Mouse (Mus musculus): ENCODE data around the gene Ifi27l2b. TPM values are rescaled to one million over a fixed set of nuclear protein-coding genes. Genes with fewer than 3 reads are reported as not detected.

The Ifi27l2b gene
- polyA plus RNA-seq, 1 experiment from 2014 or later, result not detected

- no peak for ATAC-seq (replicated peaks)
Observed at GRCm38 (mm10) chr12:103426710-103427109, 30.3 kb downstream of the Ifi27l2b start.

GRCm38 (mm10) chr12:103425729-103426470, 31.1 kb downstream of the Ifi27l2b start, which contains the start of gene Ddx24:
Ddx24 (minus strand) TSS chr12:103425830.
- WGBS, result 1% methylated on average over 33 of the region's 33 CpGs
- Histone ChIP-seq H3K4me2 (peak within 1 kb of the TSS; percentile 87), H3K27ac (peak within 1 kb of the TSS; percentile 72), H3K27me3 (replicated peaks) (no peaks in the 10 kb centered on the region), H3K4me3 (peak within 1 kb of the TSS; percentile 72), H3K9ac (peak within 1 kb of the TSS; percentile 87), H3K36me3 (replicated peaks) (no peaks in the 10 kb centered on the region), H3K9me3 (no peaks in the 10 kb centered on the region), H3K4me1 (peaks cover 37% of the 10 kb centered on the region)
- peak; percentile 100 for ATAC-seq (replicated peaks)

More at GRCm38 (mm10) chr12:103426710-103427109, 30.3 kb downstream of the Ifi27l2b start:
- Histone ChIP-seq H3K9ac (no peak overlapping the region), H3K27me3 (replicated peaks) (no peaks in the 10 kb centered on the region), H3K4me2 (no peak overlapping the region), H3K9me3 (no peaks in the 10 kb centered on the region), H3K36me3 (replicated peaks) (no peaks in the 10 kb centered on the region), H3K4me1 (peaks cover 30% of the 10 kb centered on the region), H3K27ac (no peak overlapping the region), H3K4me3 (no peak overlapping the region)
- WGBS, result 93% methylated on average over 7 of the region's 7 CpGs

- H3K27me3 ChIP-seq (replicated peaks), result no peaks in the 10 kb centered on the region
- peak overlapping the region; percentile 72 for H3K4me3 ChIP-seq
- H3K9me3 ChIP-seq, result no peaks in the 10 kb centered on the region
- peaks cover 40% of the 10 kb centered on the region for H3K4me1 ChIP-seq
- peak overlapping the region; percentile 72 for H3K27ac ChIP-seq
- H3K36me3 ChIP-seq (replicated peaks), result no peaks in the 10 kb centered on the region
- peak overlapping the region; percentile 87 for H3K4me2 ChIP-seq
- peak; percentile 61; the same call in 1 of the 2 replicates for ATAC-seq (replicated peaks)
- H3K9ac ChIP-seq, result peak overlapping the region; percentile 87
- 10% methylated on average over 33 of the region's 33 CpGs for WGBS
Observed at GRCm38 (mm10) chr12:103425016-103425728, 31.9 kb downstream of the Ifi27l2b start.

- H3K4me3 ChIP-seq, result no peak overlapping the region
- no peak overlapping the region for H3K27ac ChIP-seq
- no peaks in the 10 kb centered on the region for H3K9me3 ChIP-seq
- H3K4me1 ChIP-seq, result no peaks in the 10 kb centered on the region
- ATAC-seq (replicated peaks), result no peak
- no peaks in the 10 kb centered on the region for H3K27me3 ChIP-seq (replicated peaks)
- no peak overlapping the region for H3K9ac ChIP-seq
- H3K4me2 ChIP-seq, result no peak overlapping the region
- peaks cover 56% of the 10 kb centered on the region for H3K36me3 ChIP-seq (replicated peaks)
- WGBS, result 92% methylated on average over 10 of the region's 10 CpGs
Observed at GRCm38 (mm10) chr12:103408144-103408543, 48.9 kb downstream of the Ifi27l2b start.

- Histone ChIP-seq H3K9ac (no peak within 1 kb of the TSS), H3K4me2 (no peak within 1 kb of the TSS), H3K27ac (no peak within 1 kb of the TSS), H3K4me1 (no peaks in the 10 kb centered on the region), H3K27me3 (replicated peaks) (no peaks in the 10 kb centered on the region), H3K4me3 (no peak within 1 kb of the TSS), H3K9me3 (no peaks in the 10 kb centered on the region), H3K36me3 (replicated peaks) (peaks cover 55% of the 10 kb centered on the region)
- no peak for ATAC-seq (replicated peaks)
- 95% methylated on average over 4 of the region's 4 CpGs for WGBS
Observed at GRCm38 (mm10) chr12:103407720-103408119, 49.3 kb downstream of the Ifi27l2b start, which contains the start of gene 9330161L09Rik. 9330161L09Rik (minus strand) TSS chr12:103407820.

- H3K4me3 ChIP-seq, result no peak overlapping the region
- no peak for ATAC-seq (replicated peaks)
- H3K9ac ChIP-seq, result no peak overlapping the region
- no peaks in the 10 kb centered on the region for H3K9me3 ChIP-seq
- H3K27ac ChIP-seq, result no peak overlapping the region
- no peaks in the 10 kb centered on the region for H3K27me3 ChIP-seq (replicated peaks)
- H3K36me3 ChIP-seq (replicated peaks), result peaks cover 28% of the 10 kb centered on the region
- H3K4me1 ChIP-seq, result no peaks in the 10 kb centered on the region
- H3K4me2 ChIP-seq, result no peak overlapping the region
- 89% methylated on average over 18 of the region's 18 CpGs for WGBS
Observed at GRCm38 (mm10) chr12:103404131-103404530, 52.9 kb downstream of the Ifi27l2b start.

Other genes starting within 250 kb of the Ifi27l2b start
- 1.2 and 1.5 TPM in 2 replicates for gene Prima1, start 215.1 kb downstream of the Ifi27l2b start, polyA plus RNA-seq (2015; fragmentation: Nextera tagmentation; extraction: Ambion mirVana)
- gene Fam181a, start 146.2 kb downstream of the Ifi27l2b start, polyA plus RNA-seq (2015; fragmentation: Nextera tagmentation; extraction: Ambion mirVana), result 7.7 and 11.2 TPM in 2 replicates
- gene Asb2, start 101.2 kb downstream of the Ifi27l2b start, polyA plus RNA-seq (2015; fragmentation: Nextera tagmentation; extraction: Ambion mirVana), result 0.81 and 1.1 TPM in 2 replicates
- gene Otub2, start 68.5 kb downstream of the Ifi27l2b start, polyA plus RNA-seq (2015; fragmentation: Nextera tagmentation; extraction: Ambion mirVana), result 23.9 and 28.4 TPM in 2 replicates
- 1.8 and 2.0 TPM in 2 replicates for gene 9330161L09Rik, start 49.4 kb downstream of the Ifi27l2b start, polyA plus RNA-seq (2015; fragmentation: Nextera tagmentation; extraction: Ambion mirVana)
- gene Ddx24, start 31.4 kb downstream of the Ifi27l2b start, polyA plus RNA-seq (2015; fragmentation: Nextera tagmentation; extraction: Ambion mirVana), result 138 and 139 TPM in 2 replicates
- gene Ifi27, start 23.0 kb downstream of the Ifi27l2b start, polyA plus RNA-seq (2015; fragmentation: Nextera tagmentation; extraction: Ambion mirVana), result 15.1 and 15.4 TPM in 2 replicates
- 6.2 and 10.0 TPM in 2 replicates for gene Ifi27l2a, start 13.5 kb downstream of the Ifi27l2b start, polyA plus RNA-seq (2015; fragmentation: Nextera tagmentation; extraction: Ambion mirVana)
- 2.7 and 2.9 TPM in 2 replicates for gene Ppp4r4, start 75.1 kb upstream of the Ifi27l2b start, polyA plus RNA-seq (2015; fragmentation: Nextera tagmentation; extraction: Ambion mirVana)
- gene Serpina10, start 174.2 kb upstream of the Ifi27l2b start, polyA plus RNA-seq (2015; fragmentation: Nextera tagmentation; extraction: Ambion mirVana), result 0.04 and 0.09 TPM in 2 replicates
- gene Serpina6, start 200.0 kb upstream of the Ifi27l2b start, polyA plus RNA-seq (2015; fragmentation: Nextera tagmentation; extraction: Ambion mirVana), result 1.2 TPM in 1 of 2 replicates, not detected in the other
- gene Serpina16, start 218.9 kb upstream of the Ifi27l2b start, polyA plus RNA-seq (2015; fragmentation: Nextera tagmentation; extraction: Ambion mirVana), result not detected in 2 replicates
- gene Serpina1f, start 238.3 kb upstream of the Ifi27l2b start, polyA plus RNA-seq (2015; fragmentation: Nextera tagmentation; extraction: Ambion mirVana), result not detected in 2 replicates